Mouse (Mus musculus) C2C12 (cell line): ENCODE measurements around the gene Hpcal4.

Source experiments
- CEBPB ChIP-seq: IDR thresholded peaks from one replicate; pipeline ENCODE4 v1.6.1; 2011; ENCODE audit warnings: low read depth, mild to moderate bottlenecking, control low read depth, moderate library complexity
- CTCF ChIP-seq: IDR thresholded peaks from one replicate; pipeline ENCODE4 v1.5.1; 2011; ENCODE audit not compliant: control insufficient read depth, insufficient read depth, insufficient read length
- MAX ChIP-seq: IDR thresholded peaks from one replicate; pipeline ENCODE4 v1.6.1; 2011; ENCODE audit warnings: mild to moderate bottlenecking, control low read depth
- MYOG ChIP-seq: IDR thresholded peaks from one replicate; pipeline ENCODE4 v1.6.1; 2011; ENCODE audit not compliant: control insufficient read depth, insufficient read length; ENCODE audit errors: extremely low read depth
- USF1 ChIP-seq: IDR thresholded peaks from one replicate; pipeline ENCODE4 v1.6.1; 2011; ENCODE audit warnings: low read depth, mild to moderate bottlenecking, control low read depth, moderate library complexity

DNA sequence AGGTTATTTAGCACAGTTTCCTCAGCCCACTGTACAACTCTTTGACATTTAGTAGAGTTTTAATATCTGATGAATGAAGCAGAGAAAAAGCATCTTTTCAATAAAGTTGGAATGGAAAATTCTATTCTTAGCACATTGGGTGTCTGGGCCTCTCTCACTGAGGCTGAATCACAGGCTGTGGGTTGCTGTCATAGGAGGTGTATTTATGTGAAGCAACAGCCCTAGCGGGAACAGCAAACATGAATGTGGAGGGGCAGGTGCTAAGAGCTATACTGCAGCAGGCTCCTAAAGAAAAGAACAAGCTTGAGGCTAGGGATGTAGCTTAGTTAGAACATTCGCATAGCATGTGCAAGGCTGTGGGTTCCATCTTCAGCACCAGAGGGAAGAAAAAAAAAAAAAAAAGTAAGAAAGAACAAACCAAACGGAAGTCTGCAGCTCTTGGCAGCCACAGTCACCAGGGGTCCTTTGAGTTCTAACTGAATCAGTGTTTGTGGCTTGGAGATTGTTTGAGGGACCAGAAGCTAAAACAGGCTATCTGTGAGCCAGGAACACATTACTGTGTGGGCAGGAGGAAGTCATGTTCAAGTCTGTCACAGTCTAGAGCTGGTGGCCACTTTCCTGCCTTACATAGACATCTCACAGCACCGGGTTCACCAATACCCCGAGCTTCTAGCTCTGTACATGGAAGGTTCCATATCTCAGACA is 35.4 kb upstream of the Hpcal4 start:
- no peak for TF ChIP-seq CTCF
- TF ChIP-seq MAX = no peak
- TF ChIP-seq USF1 = no peak
- TF ChIP-seq CEBPB = no peak
- no peak for TF ChIP-seq MYOG
